Mouse (Mus musculus): ENCODE results near the gene Baiap2.

DNA sequence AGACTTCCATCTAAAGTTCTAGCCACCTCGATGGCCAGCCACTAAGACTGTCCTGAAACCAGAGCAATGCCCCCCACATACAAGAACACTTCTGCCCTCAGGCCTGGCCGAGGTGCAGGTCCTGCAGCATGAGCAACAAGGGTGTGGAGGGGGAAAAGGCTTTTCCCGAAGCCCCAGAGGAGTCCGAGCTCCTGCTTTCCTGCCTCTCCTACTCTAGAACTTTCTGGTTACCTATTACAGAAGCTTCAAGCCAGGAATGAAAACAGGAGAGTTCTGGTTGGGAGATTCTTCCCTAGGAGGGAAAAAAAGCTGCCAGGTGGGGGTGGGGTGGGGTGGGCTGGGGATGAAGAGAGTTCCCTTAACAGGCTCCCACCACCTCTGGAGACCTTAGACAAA is 2.9 kb upstream of the Baiap2 start:
- TF ChIP-seq CTCF (IDR thresholded peaks at IDR 0.05) (no peak), EP300 (IDR thresholded peaks at IDR 0.05; ENCODE audit: insufficient read depth, low read depth, low read length) (no peak)

Data from heart, adult 2 months (tissue).